Mouse (Mus musculus): Measurements from ENCODE around the gene Nmnat2. TPM values are rescaled to one million over a fixed set of nuclear protein-coding genes. Genes with fewer than 3 reads are reported as not detected.

The Nmnat2 gene
- polyA plus RNA-seq, 1 experiment from 2014 or later, result 1.3 TPM

- Histone ChIP-seq H3K27ac (ENCODE audit: low read length) (no peak overlapping the region), H3K4me1 (ENCODE audit: control insufficient read depth, insufficient read depth, low read length) (no peaks in the 10 kb centered on the region), H3K9ac (ENCODE audit: low read depth, low read length) (no peak overlapping the region), H3K36me3 (ENCODE audit: control insufficient read depth, insufficient read depth, low read length) (no peaks in the 10 kb centered on the region), H3K4me3 (ENCODE audit: low read length) (no peak overlapping the region), H3K4me2 (ENCODE audit: low read depth, low read length) (no peak overlapping the region), H3K27me3 (replicated peaks; ENCODE audit: control insufficient read depth, insufficient read depth, low read length) (no peaks in the 10 kb centered on the region), H3K9me3 (ENCODE audit: control insufficient read depth, low read length) (no peaks in the 10 kb centered on the region)
- WGBS, result 42% methylated on average over 4 of the region's 4 CpGs
- no peak for ATAC-seq
These were observed 11.8 kb upstream of the Nmnat2 start for GRCm38 (mm10) chr1:152942977-152943376.

- Histone ChIP-seq H3K4me1 (ENCODE audit: control insufficient read depth, insufficient read depth, low read length) (peaks cover 9% of the 10 kb centered on the region; the same call in 1 of the 2 replicates), H3K4me2 (ENCODE audit: low read depth, low read length) (no peak overlapping the region), H3K36me3 (ENCODE audit: control insufficient read depth, insufficient read depth, low read length) (no peaks in the 10 kb centered on the region), H3K9me3 (ENCODE audit: control insufficient read depth, low read length) (no peaks in the 10 kb centered on the region), H3K4me3 (ENCODE audit: low read length) (no peak overlapping the region), H3K27ac (ENCODE audit: low read length) (no peak overlapping the region), H3K27me3 (replicated peaks; ENCODE audit: control insufficient read depth, insufficient read depth, low read length) (peaks cover 35% of the 10 kb centered on the region), H3K9ac (ENCODE audit: low read depth, low read length) (no peak overlapping the region)
- no peak for ATAC-seq
- WGBS, result 74% methylated on average over 5 of the region's 5 CpGs
These were observed 626 bp upstream of the Nmnat2 start for GRCm38 (mm10) chr1:152954167-152954566.

- no peaks in the 10 kb centered on the region for H3K9me3 ChIP-seq (ENCODE audit: control insufficient read depth, low read length)
- H3K4me1 ChIP-seq (ENCODE audit: control insufficient read depth, insufficient read depth, low read length), result peaks cover 9% of the 10 kb centered on the region; the same call in 1 of the 2 replicates
- 0 out of 2 replicates have a peak, but pooled peaks have one; percentile 18 for ATAC-seq
- H3K4me3 ChIP-seq (ENCODE audit: low read length), result peak overlapping the region; percentile 41
- WGBS, result 2% methylated on average over 40 of the region's 40 CpGs
- no peak overlapping the region for H3K27ac ChIP-seq (ENCODE audit: low read length)
- H3K4me2 ChIP-seq (ENCODE audit: low read depth, low read length), result peak overlapping the region; percentile 74
- peaks cover 35% of the 10 kb centered on the region for H3K27me3 ChIP-seq (replicated peaks; ENCODE audit: control insufficient read depth, insufficient read depth, low read length)
- 0 out of 2 replicates have a peak overlapping the region, but pooled peaks have one; percentile 43 for H3K9ac ChIP-seq (ENCODE audit: low read depth, low read length)
- no peaks in the 10 kb centered on the region for H3K36me3 ChIP-seq (ENCODE audit: control insufficient read depth, insufficient read depth, low read length)
These were observed 895 bp downstream of the Nmnat2 start for GRCm38 (mm10) chr1:152955564-152956211.

GRCm38 (mm10) chr1:152956221-152956620 lies 1.4 kb downstream of the Nmnat2 start:
- Histone ChIP-seq H3K36me3 (ENCODE audit: control insufficient read depth, insufficient read depth, low read length) (no peaks in the 10 kb centered on the region), H3K27me3 (replicated peaks; ENCODE audit: control insufficient read depth, insufficient read depth, low read length) (peaks cover 35% of the 10 kb centered on the region), H3K4me3 (ENCODE audit: low read length) (peak overlapping the region; percentile 41), H3K4me2 (ENCODE audit: low read depth, low read length) (peak overlapping the region; percentile 74), H3K9ac (ENCODE audit: low read depth, low read length) (no peak overlapping the region), H3K9me3 (ENCODE audit: control insufficient read depth, low read length) (no peaks in the 10 kb centered on the region), H3K27ac (ENCODE audit: low read length) (no peak overlapping the region), H3K4me1 (ENCODE audit: control insufficient read depth, insufficient read depth, low read length) (peaks cover 9% of the 10 kb centered on the region; the same call in 1 of the 2 replicates)
- peak; percentile 78 for ATAC-seq
- 4% methylated on average over 14 of the region's 14 CpGs for WGBS

GRCm38 (mm10) chr1:152964344-152964743 lies 9.6 kb downstream of the Nmnat2 start:
- H3K27me3 ChIP-seq (replicated peaks; ENCODE audit: control insufficient read depth, insufficient read depth, low read length), result no peaks in the 10 kb centered on the region
- no peaks in the 10 kb centered on the region for H3K9me3 ChIP-seq (ENCODE audit: control insufficient read depth, low read length)
- no peaks in the 10 kb centered on the region for H3K36me3 ChIP-seq (ENCODE audit: control insufficient read depth, insufficient read depth, low read length)
- WGBS, result 73% methylated on average over 10 of the region's 10 CpGs
- H3K4me2 ChIP-seq (ENCODE audit: low read depth, low read length), result no peak overlapping the region
- ATAC-seq, result no peak
- no peak overlapping the region for H3K9ac ChIP-seq (ENCODE audit: low read depth, low read length)
- no peaks in the 10 kb centered on the region for H3K4me1 ChIP-seq (ENCODE audit: control insufficient read depth, insufficient read depth, low read length)
- H3K4me3 ChIP-seq (ENCODE audit: low read length), result no peak overlapping the region
- H3K27ac ChIP-seq (ENCODE audit: low read length), result no peak overlapping the region

GRCm38 (mm10) chr1:152966222-152966621 lies 11.4 kb downstream of the Nmnat2 start:
- H3K4me2 ChIP-seq (ENCODE audit: low read depth, low read length), result no peak overlapping the region

GRCm38 (mm10) chr1:152966686-152967085 lies 11.9 kb downstream of the Nmnat2 start:
- H3K27me3 ChIP-seq (replicated peaks; ENCODE audit: control insufficient read depth, insufficient read depth, low read length), result no peaks in the 10 kb centered on the region
- H3K9ac ChIP-seq (ENCODE audit: low read depth, low read length), result no peak overlapping the region
- H3K9me3 ChIP-seq (ENCODE audit: control insufficient read depth, low read length), result no peaks in the 10 kb centered on the region; the same call in 1 of the 2 replicates
- WGBS, result 87% methylated on average over 2 of the region's 2 CpGs
- no peak overlapping the region for H3K4me3 ChIP-seq (ENCODE audit: low read length)
- H3K27ac ChIP-seq (ENCODE audit: low read length), result no peak overlapping the region
- no peak for ATAC-seq
- H3K4me1 ChIP-seq (ENCODE audit: control insufficient read depth, insufficient read depth, low read length), result no peaks in the 10 kb centered on the region
- H3K4me2 ChIP-seq (ENCODE audit: low read depth, low read length), result no peak overlapping the region
- H3K36me3 ChIP-seq (ENCODE audit: control insufficient read depth, insufficient read depth, low read length), result no peaks in the 10 kb centered on the region

More at GRCm38 (mm10) chr1:152966222-152966621, 11.4 kb downstream of the Nmnat2 start:
- no peaks in the 10 kb centered on the region; the same call in 1 of the 2 replicates for H3K9me3 ChIP-seq (ENCODE audit: control insufficient read depth, low read length)
- no peaks in the 10 kb centered on the region for H3K27me3 ChIP-seq (replicated peaks; ENCODE audit: control insufficient read depth, insufficient read depth, low read length)
- no peak for ATAC-seq
- 58% methylated on average over 6 of the region's 6 CpGs for WGBS
- H3K4me1 ChIP-seq (ENCODE audit: control insufficient read depth, insufficient read depth, low read length), result no peaks in the 10 kb centered on the region
- no peak overlapping the region for H3K4me3 ChIP-seq (ENCODE audit: low read length)
- no peaks in the 10 kb centered on the region for H3K36me3 ChIP-seq (ENCODE audit: control insufficient read depth, insufficient read depth, low read length)
- no peak overlapping the region for H3K27ac ChIP-seq (ENCODE audit: low read length)
- H3K9ac ChIP-seq (ENCODE audit: low read depth, low read length), result no peak overlapping the region

- ATAC-seq, result no peak
- no peaks in the 10 kb centered on the region for H3K4me1 ChIP-seq (ENCODE audit: control insufficient read depth, insufficient read depth, low read length)
These were observed 14.3 kb downstream of the Nmnat2 start for GRCm38 (mm10) chr1:152969081-152969480.

GRCm38 (mm10) chr1:152972957-152973356 lies 18.2 kb downstream of the Nmnat2 start:
- no peak overlapping the region for H3K27ac ChIP-seq (ENCODE audit: low read length)
- WGBS, result 23% methylated on average over 4 of the region's 4 CpGs
- no peaks in the 10 kb centered on the region for H3K4me1 ChIP-seq (ENCODE audit: control insufficient read depth, insufficient read depth, low read length)
- no peaks in the 10 kb centered on the region; the same call in 1 of the 2 replicates for H3K9me3 ChIP-seq (ENCODE audit: control insufficient read depth, low read length)
- H3K27me3 ChIP-seq (replicated peaks; ENCODE audit: control insufficient read depth, insufficient read depth, low read length), result no peaks in the 10 kb centered on the region
- no peaks in the 10 kb centered on the region for H3K36me3 ChIP-seq (ENCODE audit: control insufficient read depth, insufficient read depth, low read length)
- H3K9ac ChIP-seq (ENCODE audit: low read depth, low read length), result no peak overlapping the region
- ATAC-seq, result no peak
- no peak overlapping the region for H3K4me3 ChIP-seq (ENCODE audit: low read length)
- H3K4me2 ChIP-seq (ENCODE audit: low read depth, low read length), result no peak overlapping the region

More at GRCm38 (mm10) chr1:152969081-152969480, 14.3 kb downstream of the Nmnat2 start:
- Histone ChIP-seq H3K4me3 (ENCODE audit: low read length) (no peak overlapping the region), H3K27me3 (replicated peaks; ENCODE audit: control insufficient read depth, insufficient read depth, low read length) (no peaks in the 10 kb centered on the region), H3K9ac (ENCODE audit: low read depth, low read length) (no peak overlapping the region), H3K36me3 (ENCODE audit: control insufficient read depth, insufficient read depth, low read length) (no peaks in the 10 kb centered on the region), H3K4me2 (ENCODE audit: low read depth, low read length) (no peak overlapping the region), H3K27ac (ENCODE audit: low read length) (no peak overlapping the region), H3K9me3 (ENCODE audit: control insufficient read depth, low read length) (no peaks in the 10 kb centered on the region; the same call in 1 of the 2 replicates)
- WGBS, result 56% methylated on average over 4 of the region's 4 CpGs

Measured in intestine, embryonic 16.5 days (tissue).